ENCODE assay signal across 12 mouse cellular contexts in genomic region chr9:120769679-120770078, GRCm38 (mm10).
A peak's percentile ranks its signal among the peaks of the same experiment; 100 is the strongest.
DNase-seq lines count a peak whose midpoint lies in the region; ATAC-seq and TF ChIP-seq lines count a peak whose summit lies in the region.
"Had no signal": no experiment of that assay in that cellular context is flagged by ENCODE, and none has a peak within 500 bp of the region (broad histone marks: within the 10 kb centered on the region; RNA-seq: fewer than 3 reads in every experiment).

No protein-coding gene starts in this region.

- TF ChIP-seq CTCF in hindbrain, postnatal 0 days (IDR thresholded peaks at IDR 0.05; ENCODE audit: low read depth), result no peak
- TF ChIP-seq CTCF in olfactory bulb, adult 2 months (IDR thresholded peaks at IDR 0.05; ENCODE audit: insufficient read depth, low read depth, low read length), result no peak

- H3K4me2 ChIP-seq in hindbrain, embryonic 12.5 days (replicated peaks), result no peak overlapping the region
- H3K4me2 ChIP-seq in hindbrain, postnatal 0 days (ENCODE audit: low read depth, low read length), result no peak overlapping the region
- no peak overlapping the region for H3K4me2 ChIP-seq in embryonic facial prominence, embryonic 15.5 days (replicated peaks)
- H3K4me2 ChIP-seq: heart, embryonic 13.5 days had no signal

- no peak for TF ChIP-seq POLR2A in olfactory bulb, adult 2 months (IDR thresholded peaks at IDR 0.05; ENCODE audit: insufficient read depth, low read depth, low read length)

- no peak overlapping the region for H3K9ac ChIP-seq in hindbrain, embryonic 12.5 days
- no peak overlapping the region for H3K9ac ChIP-seq in hindbrain, postnatal 0 days (replicated peaks; ENCODE audit: low read length)
- H3K9ac ChIP-seq in embryonic facial prominence, embryonic 15.5 days, result no peak overlapping the region
- H3K9ac ChIP-seq: heart, embryonic 13.5 days had no signal

- H3K36me3 ChIP-seq in hindbrain, embryonic 12.5 days, result no peaks in the 10 kb centered on the region
- H3K36me3 ChIP-seq in hindbrain, postnatal 0 days (ENCODE audit: insufficient read depth, low read length), result no peaks in the 10 kb centered on the region
- no peaks in the 10 kb centered on the region for H3K36me3 ChIP-seq in embryonic facial prominence, embryonic 15.5 days
- H3K36me3 ChIP-seq: heart, embryonic 13.5 days had no signal

- no peak for DNase-seq in hindbrain, postnatal 0 days (ENCODE audit: low spot score)
- DNase-seq in NIH3T3 (ENCODE audit: low read depth), result peak; percentile 39
- no peak for DNase-seq in right cerebral cortex, postnatal 25 days
- no peak for DNase-seq in urinary bladder, postnatal 36 days (ENCODE audit: low spot score in 2 of 2)
- DNase-seq: adrenal gland, postnatal 25 days; cerebellum, adult 11 months had no signal

- peak overlapping the region; percentile 48; the same call in 1 of the 2 replicates for H3K27ac ChIP-seq in hindbrain, embryonic 12.5 days
- no peak overlapping the region for H3K27ac ChIP-seq in hindbrain, postnatal 0 days
- peak overlapping the region; percentile 83 for H3K27ac ChIP-seq in embryonic facial prominence, embryonic 15.5 days (replicated peaks)
- peak overlapping the region; percentile 58; the same call in 1 of the 2 replicates for H3K27ac ChIP-seq in olfactory bulb, adult 2 months (ENCODE audit: insufficient read depth, low read depth, low read length)
- H3K27ac ChIP-seq: heart, embryonic 13.5 days had no signal

- no peaks in the 10 kb centered on the region for H3K9me3 ChIP-seq in hindbrain, embryonic 12.5 days (replicated peaks)
- H3K9me3 ChIP-seq in hindbrain, postnatal 0 days (ENCODE audit: low read length), result no peaks in the 10 kb centered on the region
- no peaks in the 10 kb centered on the region for H3K9me3 ChIP-seq in embryonic facial prominence, embryonic 15.5 days (replicated peaks)
- H3K9me3 ChIP-seq: heart, embryonic 13.5 days had no signal

- ATAC-seq in hindbrain, embryonic 12.5 days (ENCODE audit: low FRiP score), result no peak
- ATAC-seq in hindbrain, postnatal 0 days, result no peak
- peak; percentile 69 for ATAC-seq in embryonic facial prominence, embryonic 15.5 days (ENCODE audit: insufficient number of reproducible peaks, low FRiP score, low TSS enrichment, low read depth)
- ATAC-seq in granulocyte monocyte progenitor cell, adult 5-6 weeks (replicated peaks; ENCODE audit: poor library complexity, severe bottlenecking), result no peak
- ATAC-seq: hindbrain, embryonic 16.5 days had no signal

- peaks cover 14% of the 10 kb centered on the region for H3K4me1 ChIP-seq in hindbrain, embryonic 12.5 days
- H3K4me1 ChIP-seq in hindbrain, postnatal 0 days (ENCODE audit: insufficient read depth, low read length), result no peaks in the 10 kb centered on the region
- H3K4me1 ChIP-seq in embryonic facial prominence, embryonic 15.5 days, result peaks cover 18% of the 10 kb centered on the region
- no peaks in the 10 kb centered on the region for H3K4me1 ChIP-seq in olfactory bulb, adult 2 months (ENCODE audit: control insufficient read depth, insufficient read depth, low read length)

- no peak overlapping the region for H3K4me3 ChIP-seq in hindbrain, embryonic 12.5 days
- no peak overlapping the region for H3K4me3 ChIP-seq in hindbrain, postnatal 0 days (ENCODE audit: low read length)
- H3K4me3 ChIP-seq in embryonic facial prominence, embryonic 15.5 days (replicated peaks), result no peak overlapping the region
- H3K4me3 ChIP-seq in olfactory bulb, adult 2 months (ENCODE audit: insufficient read depth, low read depth, low read length), result no peak overlapping the region
- H3K4me3 ChIP-seq: heart, embryonic 13.5 days had no signal

- 33% methylated on average over 7 of the region's 7 CpGs for WGBS in hindbrain, embryonic 12.5 days
- WGBS in hindbrain, postnatal 0 days, result 54% methylated on average over 7 of the region's 7 CpGs
- 14% methylated on average over 7 of the region's 7 CpGs for WGBS in embryonic facial prominence, embryonic 15.5 days
- WGBS in olfactory bulb, adult 2 months, result 66% methylated on average over 7 of the region's 7 CpGs

- H3K27me3 ChIP-seq in hindbrain, embryonic 12.5 days, result no peaks in the 10 kb centered on the region
- H3K27me3 ChIP-seq in hindbrain, postnatal 0 days (ENCODE audit: insufficient read depth, low read length), result no peaks in the 10 kb centered on the region
- no peaks in the 10 kb centered on the region for H3K27me3 ChIP-seq in embryonic facial prominence, embryonic 15.5 days
- H3K27me3 ChIP-seq: heart, embryonic 13.5 days had no signal
